Mouse (Mus musculus) heart, embryonic 11.5 days (tissue): ENCODE measurements around the gene Cfap54. TPM values are rescaled to one million over a fixed set of nuclear protein-coding genes. Genes with fewer than 3 reads are reported as not detected.

Experiments
- ATAC-seq: fragments of 200-750 bp; cut with Nextera tagmentation; replicated peaks from 2 replicates; pipeline ENCODE4 v1.8.0; 2017; ENCODE audit warnings: moderate library complexity; ENCODE audit not compliant: insufficient number of reproducible peaks, low FRiP score, low TSS enrichment
- H3K27ac ChIP-seq: fragments of 300-500 bp; sonication (generic); 2 replicates; pipeline ENCODE4 v1.5.1; 2014; ENCODE audit warnings: mild to moderate bottlenecking, low read depth, low read length
- H3K27me3 ChIP-seq: fragments of 300-500 bp; sonication (generic); 2 replicates; pipeline ENCODE4 v1.6.1; 2014; ENCODE audit warnings: mild to moderate bottlenecking, low read length, mixed read lengths; ENCODE audit not compliant: control insufficient read depth, insufficient read depth
- H3K36me3 ChIP-seq: fragments of 300-500 bp; sonication (generic); 2 replicates; pipeline ENCODE4 v1.6.1; 2014; ENCODE audit warnings: mild to moderate bottlenecking, low read length, moderate library complexity, mixed read lengths; ENCODE audit not compliant: control insufficient read depth, insufficient read depth
- H3K4me1 ChIP-seq: fragments of 300-500 bp; sonication (generic); 2 replicates; pipeline ENCODE4 v1.6.1; 2014; ENCODE audit warnings: low read length; ENCODE audit not compliant: control insufficient read depth, insufficient read depth
- H3K4me2 ChIP-seq: fragments of 300-500 bp; sonication (generic); 2 replicates; pipeline ENCODE4 v1.6.1; 2014; ENCODE audit warnings: mild to moderate bottlenecking, moderate library complexity
- H3K4me3 ChIP-seq: fragments of 300-500 bp; sonication (generic); 2 replicates; pipeline ENCODE4 v1.5.1; 2014; ENCODE audit warnings: low read depth, low read length
- H3K9ac ChIP-seq: fragments of 300-500 bp; sonication (generic); 2 replicates; pipeline ENCODE4 v1.6.1; 2014; ENCODE audit warnings: mild to moderate bottlenecking, low read depth, low read length, moderate library complexity
- H3K9me3 ChIP-seq: fragments of 300-500 bp; sonication (generic); replicated peaks from 2 replicates; pipeline ENCODE4 v1.6.1; 2016; ENCODE audit warnings: low read length; ENCODE audit not compliant: control insufficient read depth
- WGBS: fragments of 180-500 bp; shearing (Covaris S2); extraction: QIAGEN DNeasy Blood & Tissue Kit; methylation state at CpG from one replicate; pipeline ENCODE4 v1.1.7; 2014; ENCODE audit not compliant: insufficient replicate concordance; 5-methylcytosine and 5-hydroxymethylcytosine counted together
- polyA plus RNA-seq: library from polyadenylated mRNA; unstranded; fragments of >200 nt; fragmentation: Nextera tagmentation; extraction: Ambion mirVana; gene quantifications from 2 replicates; pipeline ENCODE4 v1.2.1, GENCODE M21; 2014

Gene Cfap54
- polyA plus RNA-seq, 1 experiment from 2014 or later = 0.37 TPM

GRCm38 (mm10) chr10:92992526-92992925 is 88.9 kb downstream of the Cfap54 start:
- no peak for ATAC-seq
- H3K4me3 ChIP-seq = no peak overlapping the region
- no peaks in the 10 kb centered on the region for H3K9me3 ChIP-seq

GRCm38 (mm10) chr10:92990576-92990975 is 90.8 kb downstream of the Cfap54 start:
- no peak for ATAC-seq
- Histone ChIP-seq H3K27me3 (no peaks in the 10 kb centered on the region), H3K9me3 (no peaks in the 10 kb centered on the region), H3K4me2 (no peak overlapping the region), H3K4me3 (no peak overlapping the region), H3K36me3 (no peaks in the 10 kb centered on the region), H3K9ac (no peak overlapping the region), H3K4me1 (no peaks in the 10 kb centered on the region), H3K27ac (no peak overlapping the region)
- WGBS = 78% methylated on average over 2 of the region's 2 CpGs

More at GRCm38 (mm10) chr10:92992526-92992925, 88.9 kb downstream of the Cfap54 start:
- Histone ChIP-seq H3K27me3 (no peaks in the 10 kb centered on the region), H3K27ac (no peak overlapping the region), H3K4me2 (no peak overlapping the region), H3K9ac (no peak overlapping the region), H3K36me3 (no peaks in the 10 kb centered on the region), H3K4me1 (no peaks in the 10 kb centered on the region)

GRCm38 (mm10) chr10:92965134-92965533 is 116.3 kb downstream of the Cfap54 start:
- ATAC-seq = no peak
- Histone ChIP-seq H3K4me3 (no peak overlapping the region), H3K9me3 (no peaks in the 10 kb centered on the region), H3K36me3 (no peaks in the 10 kb centered on the region), H3K27ac (no peak overlapping the region), H3K9ac (no peak overlapping the region), H3K4me1 (no peaks in the 10 kb centered on the region), H3K27me3 (no peaks in the 10 kb centered on the region), H3K4me2 (no peak overlapping the region)
- 84% methylated on average over 3 of the region's 3 CpGs for WGBS

- no peak overlapping the region for H3K4me3 ChIP-seq
- no peak overlapping the region for H3K27ac ChIP-seq
- H3K4me1 ChIP-seq = no peaks in the 10 kb centered on the region
- H3K36me3 ChIP-seq = no peaks in the 10 kb centered on the region
- ATAC-seq = no peak
- H3K27me3 ChIP-seq = no peaks in the 10 kb centered on the region
- no peak overlapping the region for H3K4me2 ChIP-seq
- H3K9ac ChIP-seq = no peak overlapping the region
- H3K9me3 ChIP-seq = peaks cover 3% of the 10 kb centered on the region
- 86% methylated on average over 1 of the region's 1 CpGs for WGBS
Observed at GRCm38 (mm10) chr10:92950044-92950443, 131.4 kb downstream of the Cfap54 start.

GRCm38 (mm10) chr10:92942848-92943645 is 138.4 kb downstream of the Cfap54 start:
- H3K27me3 ChIP-seq = no peaks in the 10 kb centered on the region
- H3K4me3 ChIP-seq = no peak overlapping the region
- no peak overlapping the region for H3K9ac ChIP-seq
- 65% methylated on average over 7 of the region's 7 CpGs for WGBS
- no peak overlapping the region for H3K27ac ChIP-seq
- no peak overlapping the region for H3K4me2 ChIP-seq
- no peaks in the 10 kb centered on the region for H3K4me1 ChIP-seq
- no peak for ATAC-seq
- H3K36me3 ChIP-seq = no peaks in the 10 kb centered on the region
- no peaks in the 10 kb centered on the region for H3K9me3 ChIP-seq

- no peak overlapping the region for H3K27ac ChIP-seq
- no peak overlapping the region for H3K4me3 ChIP-seq
- H3K9ac ChIP-seq = no peak overlapping the region
- H3K36me3 ChIP-seq = no peaks in the 10 kb centered on the region
- no peaks in the 10 kb centered on the region for H3K9me3 ChIP-seq
- H3K27me3 ChIP-seq = no peaks in the 10 kb centered on the region
- H3K4me1 ChIP-seq = no peaks in the 10 kb centered on the region
- H3K4me2 ChIP-seq = no peak overlapping the region
- ATAC-seq = no peak
- 55% methylated on average over 1 of the region's 1 CpGs for WGBS
Observed at GRCm38 (mm10) chr10:92941616-92942015, 139.8 kb downstream of the Cfap54 start.

- Histone ChIP-seq H3K4me3 (no peak overlapping the region), H3K4me1 (peaks cover 5% of the 10 kb centered on the region; the same call in 1 of the 2 replicates), H3K4me2 (no peak overlapping the region), H3K27me3 (no peaks in the 10 kb centered on the region), H3K9ac (no peak overlapping the region), H3K27ac (no peak overlapping the region), H3K9me3 (no peaks in the 10 kb centered on the region), H3K36me3 (no peaks in the 10 kb centered on the region)
- WGBS = 65% methylated on average over 10 of the region's 10 CpGs
- no peak for ATAC-seq
Observed at GRCm38 (mm10) chr10:92937741-92938285, 143.6 kb downstream of the Cfap54 start.

GRCm38 (mm10) chr10:92937091-92937490 is 144.3 kb downstream of the Cfap54 start:
- Histone ChIP-seq H3K27me3 (no peaks in the 10 kb centered on the region), H3K9me3 (no peaks in the 10 kb centered on the region), H3K4me3 (no peak overlapping the region), H3K36me3 (no peaks in the 10 kb centered on the region), H3K9ac (no peak overlapping the region), H3K4me1 (peaks cover 5% of the 10 kb centered on the region; the same call in 1 of the 2 replicates), H3K4me2 (no peak overlapping the region), H3K27ac (no peak overlapping the region)
- 83% methylated on average over 7 of the region's 7 CpGs for WGBS
- ATAC-seq = no peak

- Histone ChIP-seq H3K4me2 (no peak overlapping the region; the same call in 1 of the 2 replicates), H3K27me3 (no peaks in the 10 kb centered on the region), H3K9me3 (no peaks in the 10 kb centered on the region), H3K9ac (no peak overlapping the region), H3K36me3 (no peaks in the 10 kb centered on the region), H3K4me3 (no peak overlapping the region), H3K27ac (no peak overlapping the region), H3K4me1 (peaks cover 5% of the 10 kb centered on the region; the same call in 1 of the 2 replicates)
- ATAC-seq = peak; percentile 59; the same call in 1 of the 2 replicates
- WGBS = 15% methylated on average over 5 of the region's 5 CpGs
Observed at GRCm38 (mm10) chr10:92934506-92934905, 146.9 kb downstream of the Cfap54 start.
